Mouse (Mus musculus) bone marrow, adult 2 months (tissue): Measurements from ENCODE around the gene Cog7.

Experiments
- CTCF ChIP-seq: fragments of 200-500 bp; IDR thresholded peaks from 2 replicates; pipeline ENCODE4 v1.5.1; 2011; ENCODE audit warnings: low read length, control low read depth; ENCODE audit not compliant: control insufficient read depth, insufficient read depth
- POLR2A ChIP-seq: fragments of 200-500 bp; IDR thresholded peaks from 2 replicates; pipeline ENCODE4 v1.6.1; 2011; ENCODE audit warnings: low read depth, mild to moderate bottlenecking, control low read depth, low read length, borderline replicate concordance; ENCODE audit not compliant: control insufficient read depth

GRCm38 (mm10) chr7:121835392-121835791 lies 146.1 kb downstream of the Cog7 start:
- 0 out of 2 replicates have a peak, but pooled peaks have one; percentile 17 for TF ChIP-seq CTCF
- TF ChIP-seq POLR2A = no peak
